Mouse (Mus musculus): ENCODE data around the gene Borcs5.

DNA sequence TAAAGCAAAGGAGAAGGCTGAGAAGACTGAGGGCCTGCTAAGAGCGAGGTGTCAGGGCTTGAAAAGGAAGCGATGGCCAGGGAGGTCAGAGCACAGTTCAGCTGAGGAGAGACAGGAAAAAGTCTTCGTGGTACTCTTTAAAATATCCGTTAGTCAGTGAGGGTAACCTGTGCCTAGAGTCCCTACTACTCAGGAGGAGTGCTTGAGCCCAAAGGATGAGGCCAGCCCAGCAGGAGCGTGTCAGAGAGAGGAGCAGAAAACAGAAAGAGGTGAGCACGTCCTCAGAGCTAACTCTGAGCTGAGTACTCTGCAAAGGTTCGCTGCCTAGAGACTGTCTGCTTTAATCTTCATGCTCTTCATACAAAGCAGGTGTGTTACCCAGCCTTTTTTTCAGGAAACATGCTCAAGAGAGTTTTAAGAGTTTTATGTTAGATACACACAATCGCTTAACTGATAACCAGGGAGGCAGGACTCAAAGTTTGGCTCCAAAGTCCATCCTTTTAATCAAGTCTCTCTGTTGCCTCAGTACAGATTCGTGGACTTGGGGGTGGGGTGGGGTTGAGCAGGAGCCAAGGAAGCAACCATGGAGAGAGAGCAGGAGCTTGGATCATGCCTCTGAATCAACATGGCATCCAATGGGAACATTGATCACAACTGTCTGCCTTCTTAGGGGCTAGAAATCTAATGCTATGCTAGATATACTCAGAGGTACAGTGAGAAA is 84.7 kb downstream of the Borcs5 start:
- TF ChIP-seq CTCF (IDR thresholded peaks at IDR 0.05; ENCODE audit: low read depth) = no peak
- TF ChIP-seq EP300 (IDR thresholded peaks at IDR 0.05; ENCODE audit: low read depth) = no peak
